Mouse (Mus musculus): Measurements from ENCODE around the gene Tmem79.
"Not testable (repeated sequence)": the region's sequence is repeated elsewhere in the genome, so short reads cannot be mapped to it uniquely, and the experiment has no call there.

Tmem79 gene

GRCm38 (mm10) chr3:88354396-88355165 is 18.6 kb upstream of the Tmem79 start:
- in situ Hi-C loops (cut with MboI): no loop called here

GRCm38 (mm10) chr3:88352907-88353306 is 17.0 kb upstream of the Tmem79 start:
- in situ Hi-C loops (cut with MboI): no loop called here

GRCm38 (mm10) chr3:88350732-88351131 is 14.8 kb upstream of the Tmem79 start:
- in situ Hi-C loops (cut with MboI): no loop called here

- in situ Hi-C loops (cut with MboI): no loop called here
These were observed 3.1 kb upstream of the Tmem79 start for GRCm38 (mm10) chr3:88339006-88339405.

- in situ Hi-C loops (cut with MboI): no loop called here
These were observed 2.4 kb upstream of the Tmem79 start for GRCm38 (mm10) chr3:88338316-88338715.

GRCm38 (mm10) chr3:88337367-88338020 is 1.5 kb upstream of the Tmem79 start:
- in situ Hi-C loops (cut with MboI): no loop called here

GRCm38 (mm10) chr3:88335436-88336053 is 403 bp downstream of the Tmem79 start:
- in situ Hi-C loops (cut with MboI): no loop called here

GRCm38 (mm10) chr3:88334902-88335435 is 979 bp downstream of the Tmem79 start:
- in situ Hi-C loops (cut with MboI): no loop called here

- in situ Hi-C loops (cut with MboI): no loop called here
These were observed 1.8 kb downstream of the Tmem79 start for GRCm38 (mm10) chr3:88334029-88334658.

- in situ Hi-C loops (cut with MboI): no loop called here
These were observed 4.7 kb downstream of the Tmem79 start for GRCm38 (mm10) chr3:88331282-88331681.

- in situ Hi-C loops (cut with MboI): no loop called here
These were observed 7.0 kb downstream of the Tmem79 start for GRCm38 (mm10) chr3:88328956-88329355.

GRCm38 (mm10) chr3:88324951-88325405 is 11.0 kb downstream of the Tmem79 start, which contains the start of gene Glmp:
Gene Glmp, plus strand, starts transcription at chr3:88325023.
- in situ Hi-C loops (cut with MboI): no loop called here

- in situ Hi-C loops (cut with MboI): no loop called here
These were observed 36.8 kb downstream of the Tmem79 start for GRCm38 (mm10) chr3:88299172-88299571.

- in situ Hi-C loops (cut with MboI): no loop called here
These were observed 38.6 kb downstream of the Tmem79 start for GRCm38 (mm10) chr3:88297321-88297851.

GRCm38 (mm10) chr3:88296561-88297318 is 39.2 kb downstream of the Tmem79 start, which contains the start of the genes Tsacc and Cct3:
Gene Tsacc, minus strand, starts transcription at chr3:88296999.
Gene Cct3, plus strand, starts transcription at chr3:88297116.
- in situ Hi-C loops (cut with MboI): no loop called here

- in situ Hi-C loops (cut with MboI): no loop called here
These were observed 39.8 kb downstream of the Tmem79 start for GRCm38 (mm10) chr3:88296110-88296560.

- in situ Hi-C loops (cut with MboI): not testable (repeated sequence)
These were observed 40.7 kb downstream of the Tmem79 start for GRCm38 (mm10) chr3:88295272-88295671.

- in situ Hi-C loops (cut with MboI): no loop called here
These were observed 44.0 kb downstream of the Tmem79 start for GRCm38 (mm10) chr3:88291970-88292369.

- in situ Hi-C loops (cut with MboI): not testable (repeated sequence)
These were observed 47.7 kb downstream of the Tmem79 start for GRCm38 (mm10) chr3:88288133-88288713.

- in situ Hi-C loops (cut with MboI): no loop called here
These were observed 48.8 kb downstream of the Tmem79 start, which contains the start of gene Gm38392 for GRCm38 (mm10) chr3:88287110-88287509. Gene Gm38392, minus strand, starts transcription at chr3:88287210.

Data from mature B cell (primary cell).